8 mouse cellular contexts compared by ENCODE assay signal in genomic region chr2:131509671-131510313, GRCm38 (mm10). TPM values are rescaled to one million over a fixed set of nuclear protein-coding genes. Genes with fewer than 3 reads are reported as not detected.
DNase-seq lines count a peak whose midpoint lies in the region; ATAC-seq and TF ChIP-seq lines count a peak whose summit lies in the region.

No protein-coding gene starts in this region.

- peak; percentile 9 for TF ChIP-seq CTCF in C2C12 (IDR thresholded peaks at IDR 0.05; ENCODE audit: control insufficient read depth, insufficient read depth, insufficient read length)
- peak; percentile 81 for TF ChIP-seq CTCF in liver, adult 2 months (IDR thresholded peaks at IDR 0.05; ENCODE audit: low read depth, low read length)
- peak; percentile 80 for TF ChIP-seq CTCF in midbrain, postnatal 0 days (IDR thresholded peaks at IDR 0.05)

- no peaks in the 10 kb centered on the region for H3K36me3 ChIP-seq in C2C12 (ENCODE audit: control insufficient read depth, insufficient read depth)
- no peaks in the 10 kb centered on the region; the same call in 1 of the 2 replicates for H3K36me3 ChIP-seq in embryonic facial prominence, embryonic 12.5 days
- no peaks in the 10 kb centered on the region for H3K36me3 ChIP-seq in liver, adult 2 months (ENCODE audit: control insufficient read depth, insufficient read depth, low read length)
- no peaks in the 10 kb centered on the region for H3K36me3 ChIP-seq in midbrain, postnatal 0 days (ENCODE audit: insufficient read depth, low read length)
- H3K36me3 ChIP-seq in stomach, embryonic 15.5 days: no peaks in the 10 kb centered on the region

- no peak overlapping the region for H3ac ChIP-seq in C2C12 (ENCODE audit: control insufficient read depth, insufficient read length, low read depth)

- H3K9ac ChIP-seq in embryonic facial prominence, embryonic 12.5 days: peak overlapping the region; percentile 34; the same call in 1 of the 2 replicates
- no peak overlapping the region for H3K9ac ChIP-seq in liver, adult 2 months (ENCODE audit: low read depth, low read length)
- H3K9ac ChIP-seq in midbrain, postnatal 0 days (replicated peaks; ENCODE audit: low read length, poor library complexity, severe bottlenecking): no peak overlapping the region
- H3K9ac ChIP-seq in stomach, embryonic 15.5 days: no peak overlapping the region

- WGBS in embryonic facial prominence, embryonic 12.5 days: 17% methylated on average over 17 of the region's 17 CpGs
- 7% methylated on average over 17 of the region's 17 CpGs for WGBS in liver, adult 2 months
- WGBS in midbrain, postnatal 0 days: 20% methylated on average over 17 of the region's 17 CpGs
- WGBS in stomach, embryonic 15.5 days: 14% methylated on average over 17 of the region's 17 CpGs

- 0 out of 2 replicates have a peak overlapping the region, but pooled peaks have one; percentile 9 for H3K27ac ChIP-seq in embryonic facial prominence, embryonic 12.5 days
- H3K27ac ChIP-seq in liver, adult 2 months (replicated peaks; ENCODE audit: insufficient read depth, low read depth, low read length): no peak overlapping the region
- peak overlapping the region; percentile 59; the same call in 1 of the 2 replicates for H3K27ac ChIP-seq in midbrain, postnatal 0 days (ENCODE audit: low read depth, low read length)
- 0 out of 2 replicates have a peak overlapping the region, but pooled peaks have one; percentile 13 for H3K27ac ChIP-seq in stomach, embryonic 15.5 days

- no peak for TF ChIP-seq POLR2A in liver, adult 2 months (IDR thresholded peaks at IDR 0.05; ENCODE audit: extremely low read depth, insufficient read depth, low read length)

- DNase-seq in adrenal gland, adult 8-10 months: peak; percentile 35
- peak; percentile 79 for DNase-seq in heart, adult 8-10 months (ENCODE audit: low spot score)
- DNase-seq in kidney, adult 18-20 months: peak; percentile 61
- DNase-seq in liver, adult 2 months (ENCODE audit: extremely low read depth, low read depth, low spot score): peak; percentile 42
- DNase-seq in midbrain, postnatal 0 days (ENCODE audit: low spot score): peak; percentile 89

- no peak for ATAC-seq in embryonic facial prominence, embryonic 12.5 days (ENCODE audit: insufficient number of reproducible peaks, insufficient read depth, low FRiP score, low TSS enrichment)
- peak; percentile 27; the same call in 1 of the 2 replicates for ATAC-seq in midbrain, postnatal 0 days (ENCODE audit: low FRiP score)
- peak; percentile 19; the same call in 1 of the 2 replicates for ATAC-seq in stomach, embryonic 15.5 days (ENCODE audit: insufficient read depth, low FRiP score, low read depth)

- H3K79me2 ChIP-seq in C2C12 (ENCODE audit: control insufficient read depth, insufficient read depth): peaks cover 22% of the 10 kb centered on the region
- no peaks in the 10 kb centered on the region for H3K79me2 ChIP-seq in liver, adult 2 months (ENCODE audit: control insufficient read depth, insufficient read depth, low read length)

- H3K9me3 ChIP-seq in embryonic facial prominence, embryonic 12.5 days: no peaks in the 10 kb centered on the region
- no peaks in the 10 kb centered on the region for H3K9me3 ChIP-seq in midbrain, postnatal 0 days (ENCODE audit: low read length)
- no peaks in the 10 kb centered on the region for H3K9me3 ChIP-seq in stomach, embryonic 15.5 days

- peak overlapping the region; percentile 50 for H3K4me2 ChIP-seq in embryonic facial prominence, embryonic 12.5 days (replicated peaks)
- peak overlapping the region; percentile 39 for H3K4me2 ChIP-seq in midbrain, postnatal 0 days (ENCODE audit: low read depth, low read length, poor library complexity, severe bottlenecking)
- H3K4me2 ChIP-seq in stomach, embryonic 15.5 days: peak overlapping the region; percentile 49

- H3K79me3 ChIP-seq in C2C12 (ENCODE audit: low read depth): peaks cover under 1% of the 10 kb centered on the region

- H3K4me3 ChIP-seq in C2C12 (ENCODE audit: insufficient read depth, poor library complexity, severe bottlenecking): no peak overlapping the region
- peak overlapping the region; percentile 13; the same call in 1 of the 2 replicates for H3K4me3 ChIP-seq in embryonic facial prominence, embryonic 12.5 days
- H3K4me3 ChIP-seq in liver, adult 2 months (ENCODE audit: insufficient read depth, low read depth, low read length): no peak overlapping the region
- H3K4me3 ChIP-seq in midbrain, postnatal 0 days (ENCODE audit: low read depth, low read length): no peak overlapping the region
- H3K4me3 ChIP-seq in stomach, embryonic 15.5 days (replicated peaks): peak overlapping the region; percentile 14; the same call in 1 of the 2 replicates

- peaks cover 50% of the 10 kb centered on the region for H3K4me1 ChIP-seq in embryonic facial prominence, embryonic 12.5 days
- H3K4me1 ChIP-seq in liver, adult 2 months (ENCODE audit: control insufficient read depth, insufficient read depth, low read length): no peaks in the 10 kb centered on the region
- peaks cover 7% of the 10 kb centered on the region; the same call in 1 of the 2 replicates for H3K4me1 ChIP-seq in midbrain, postnatal 0 days (ENCODE audit: insufficient read depth, low read length)
- peaks cover 35% of the 10 kb centered on the region for H3K4me1 ChIP-seq in stomach, embryonic 15.5 days

- no peaks in the 10 kb centered on the region for H3K27me3 ChIP-seq in C2C12 (ENCODE audit: control insufficient read depth, insufficient read depth, insufficient read length)
- H3K27me3 ChIP-seq in embryonic facial prominence, embryonic 12.5 days: no peaks in the 10 kb centered on the region
- no peaks in the 10 kb centered on the region for H3K27me3 ChIP-seq in liver, adult 2 months (ENCODE audit: control insufficient read depth, insufficient read depth, low read length)
- H3K27me3 ChIP-seq in midbrain, postnatal 0 days (ENCODE audit: insufficient read depth, low read length): no peaks in the 10 kb centered on the region
- no peaks in the 10 kb centered on the region for H3K27me3 ChIP-seq in stomach, embryonic 15.5 days (replicated peaks)

TF ChIP-seq in C2C12, 6 proteins besides CTCF, POLR2A, EP300 and RAD21:
- TF ChIP-seq MAX (IDR thresholded peaks at IDR 0.05) (peak; percentile 30), FOSL1 (IDR thresholded peaks at IDR 0.05; ENCODE audit: insufficient read depth, low read length, poor library complexity, severe bottlenecking) (no peak)

RNA-seq across cellular contexts. Expression of gene Smox, which starts 18.5 kb away (rescaled TPM):
- polyA plus RNA-seq in C2C12 (2012; fragmentation: generic; extraction: Trizol): 44.7 TPM
- total RNA-seq in adrenal gland, adult 8-10 months (2022): 10 to 100 TPM; 22.9 to 53.4 (median 33.3) TPM
- 64.8 and 71.2 TPM in 2 replicates for polyA plus RNA-seq in embryonic facial prominence, embryonic 12.5 days (2016; fragmentation: Nextera tagmentation; extraction: Ambion mirVana)
- 10 to 100 TPM; 14.5 to 18.6 (median 15.7) TPM for total RNA-seq in heart, adult 8-10 months (2022)
- 2.8 TPM in 2 replicates for total RNA-seq in liver, adult 2 months (2014; rRNA removed)
- polyA plus RNA-seq in liver, adult 2 months (2012; rRNA removed): 4.1 and 6.0 TPM in 2 replicates
- 77.6 and 84.2 TPM in 2 replicates for total RNA-seq in midbrain, postnatal 0 days (2014; rRNA removed)
- polyA plus RNA-seq in midbrain, postnatal 0 days (2015; fragmentation: Nextera tagmentation; extraction: Ambion mirVana): 65.6 and 73.6 TPM in 2 replicates
- 32.8 and 41.6 TPM in 2 replicates for polyA plus RNA-seq in stomach, embryonic 15.5 days (2015; fragmentation: Nextera tagmentation; extraction: Ambion mirVana)

RNA-seq across cellular contexts. Expression of gene Adra1d, which starts 52.3 kb away (rescaled TPM):
- 1.7 TPM for polyA plus RNA-seq in C2C12 (2012; fragmentation: generic; extraction: Trizol)
- 10 to 100 TPM; 23.6 to 36.8 (median 35.1) TPM for total RNA-seq in adrenal gland, adult 8-10 months (2022)
- 0.23 and 0.51 TPM in 2 replicates for polyA plus RNA-seq in embryonic facial prominence, embryonic 12.5 days (2016; fragmentation: Nextera tagmentation; extraction: Ambion mirVana)
- 1 to 10 TPM; 2.7 to 5.5 (median 3.9) TPM for total RNA-seq in heart, adult 8-10 months (2022)
- total RNA-seq in liver, adult 2 months (2014; rRNA removed): not detected in 2 replicates
- polyA plus RNA-seq in liver, adult 2 months (2012; rRNA removed): 0.17 and 0.22 TPM in 2 replicates
- 0.44 and 0.71 TPM in 2 replicates for total RNA-seq in midbrain, postnatal 0 days (2014; rRNA removed)
- 0.10 and 0.34 TPM in 2 replicates for polyA plus RNA-seq in midbrain, postnatal 0 days (2015; fragmentation: Nextera tagmentation; extraction: Ambion mirVana)
- polyA plus RNA-seq in stomach, embryonic 15.5 days (2015; fragmentation: Nextera tagmentation; extraction: Ambion mirVana): 0.85 and 0.96 TPM in 2 replicates

Comparison
In these comparisons a context has a peak if more than half of its experiments do, and no peak if none do; other contexts are left out.
1. H3K4me3 ChIP-seq: peak in embryonic facial prominence, embryonic 12.5 days (single experiment) and stomach, embryonic 15.5 days (single experiment); none in C2C12 (single experiment), liver, adult 2 months (single experiment) and midbrain, postnatal 0 days (single experiment).
2. CTCF ChIP-seq: peak in every context shown above with its lines; median percentile 81 in liver, adult 2 months; 80 in midbrain, postnatal 0 days; 9 in C2C12.
3. DNase-seq: peak in every context shown above with its lines; median percentile 89 in midbrain, postnatal 0 days; 79 in heart, adult 8-10 months; 61 in kidney, adult 18-20 months; 42 in liver, adult 2 months; 35 in adrenal gland, adult 8-10 months.
4. Peak in every context shown above with its lines, with median percentiles within 50 percentile points of each other: H3K4me2 ChIP-seq.